Mouse (Mus musculus) spleen, postnatal 14 days (tissue): ENCODE data around the gene Mfn1.
A peak's percentile ranks its signal among the peaks of the same experiment; 100 is the strongest.

Source experiments
- DNase-seq, 2 experiments: peaks; one replicate each; pipeline ENCODE4 v3.0.0; 2021 to 2022; ENCODE audit warnings: low spot score in 2 of 2

Mfn1 gene

GRCm38 (mm10) chr3:32611606-32612170, 82.4 kb downstream of the Mfn1 start:
- no peak for DNase-seq

DNA sequence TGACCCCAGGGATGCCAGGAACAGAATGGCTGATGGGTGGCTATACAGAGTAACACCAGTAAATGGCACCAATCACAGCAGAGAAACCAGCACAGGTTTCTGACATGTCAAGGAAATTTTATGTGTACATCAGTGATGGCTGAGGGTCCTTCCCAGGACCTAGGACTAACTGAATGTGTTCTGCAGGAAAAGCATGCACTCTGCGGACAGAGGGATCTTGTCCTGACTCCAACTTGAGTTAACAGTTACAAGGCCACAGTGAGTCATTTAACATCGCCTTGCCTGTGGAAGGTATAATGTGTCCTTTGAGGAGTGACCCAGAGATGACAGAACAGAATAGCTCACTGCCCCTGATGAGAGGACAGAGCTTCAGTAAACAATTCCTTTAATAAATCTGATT, 85.5 kb downstream of the Mfn1 start:
- no peak for DNase-seq

DNA sequence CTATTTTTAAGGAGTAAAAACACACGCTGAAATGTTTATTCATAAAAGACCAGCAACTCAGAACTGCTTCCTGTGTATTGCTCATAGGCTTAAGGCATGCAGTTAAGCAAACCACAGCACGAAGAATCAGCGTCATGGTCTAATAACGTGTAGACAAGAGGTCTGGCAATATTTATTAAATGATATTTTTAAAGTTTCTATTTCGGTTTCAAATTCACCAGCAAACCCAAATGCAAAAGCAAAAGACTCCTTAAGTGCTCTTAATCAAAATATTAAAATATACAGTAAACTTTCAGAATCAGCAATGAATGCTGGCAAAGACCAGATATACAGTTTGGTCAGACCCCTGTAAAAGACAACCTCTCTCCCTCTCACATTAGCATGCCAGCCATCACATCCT, 86.1 kb downstream of the Mfn1 start:
- no peak for DNase-seq

DNA sequence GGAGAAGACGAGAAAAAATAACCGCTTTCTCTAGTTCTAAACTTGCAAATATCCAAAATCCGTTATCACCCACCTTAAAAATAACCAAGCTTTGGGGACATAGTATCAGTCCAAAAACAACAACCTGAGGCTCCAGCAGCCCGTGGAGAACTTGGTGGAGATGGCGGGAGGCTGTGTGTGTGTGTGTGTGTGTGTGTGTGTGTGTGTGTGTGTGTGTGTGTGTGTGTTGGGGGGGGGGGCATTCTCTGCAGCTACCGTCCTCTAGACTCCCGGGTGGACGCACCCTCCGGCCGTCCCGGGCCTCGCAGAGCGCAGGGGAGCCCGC, 86.7 kb downstream of the Mfn1 start:
- no peak for DNase-seq

DNA sequence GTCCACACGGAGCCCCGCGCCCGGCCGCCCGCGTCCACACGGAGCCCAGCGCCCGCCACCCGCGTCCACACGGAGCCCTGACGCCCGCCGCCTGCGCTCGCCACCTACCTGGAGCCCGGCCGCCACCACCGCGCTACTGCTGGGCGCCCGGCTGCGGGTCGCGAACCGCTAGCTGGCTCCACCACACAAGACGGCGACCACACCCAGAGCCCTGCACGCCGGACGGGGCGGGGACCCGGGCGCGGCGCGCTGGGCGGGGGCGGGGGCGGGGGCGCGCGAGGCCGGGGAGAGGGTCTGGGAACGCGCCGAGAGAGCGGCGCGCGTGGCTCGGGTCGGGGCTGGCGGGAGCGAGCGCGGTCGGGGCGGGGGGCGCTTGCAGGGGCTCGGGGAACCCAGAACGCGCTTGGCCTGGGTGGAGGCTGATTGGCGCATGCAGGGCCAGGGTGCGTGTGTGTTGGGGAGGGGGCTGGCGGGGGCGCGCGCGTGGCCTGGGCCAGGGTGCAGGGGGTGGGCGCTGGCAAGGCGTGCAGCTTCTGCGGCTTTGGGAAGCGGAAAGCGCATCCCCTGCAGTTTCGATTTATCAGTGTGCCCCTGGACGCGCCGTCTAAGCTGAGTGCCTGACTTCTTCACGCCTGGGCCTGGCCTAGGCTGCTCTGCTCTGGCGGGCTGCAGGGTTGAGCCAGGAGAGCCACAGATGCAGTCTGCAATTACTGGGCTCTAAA, 87.2 kb downstream of the Mfn1 start, which contains the start of gene Gnb4:
Gene Gnb4, minus strand, starts transcription at position 255 of the 722 bp plus-strand sequence.
- DNase-seq: peak; percentile 15 to 31

DNA sequence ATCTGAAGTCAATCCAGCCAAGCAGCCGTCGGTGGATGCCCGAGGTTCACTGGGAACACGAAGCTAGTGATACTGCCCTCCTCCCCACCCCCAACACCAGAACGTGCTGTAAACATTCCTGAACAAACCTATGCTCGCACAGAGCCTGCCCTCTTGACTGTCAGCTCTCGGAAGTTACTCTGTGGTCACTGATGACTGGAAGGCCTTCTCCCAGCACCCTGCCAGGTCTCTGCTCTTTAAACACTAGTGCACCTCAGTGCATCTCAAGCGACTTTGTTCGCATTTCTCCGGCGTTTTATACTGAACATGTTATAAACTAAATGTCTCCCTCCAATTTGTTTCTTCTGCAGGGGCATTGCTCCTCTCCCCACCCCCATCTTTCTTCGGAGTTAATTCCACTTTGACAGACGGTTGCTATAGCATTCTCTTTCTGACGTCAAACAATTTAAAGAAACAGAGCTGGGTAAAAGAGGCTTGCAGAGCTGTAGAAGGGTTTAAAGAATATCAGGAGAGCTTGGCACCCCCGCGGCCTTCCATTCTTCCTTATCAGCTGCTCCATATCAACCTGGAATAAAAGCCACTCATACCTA, 87.9 kb downstream of the Mfn1 start:
- DNase-seq: no peak

- no peak for DNase-seq
Observed at GRCm38 (mm10) chr3:32621658-32622057, 92.4 kb downstream of the Mfn1 start.

- no peak for DNase-seq
Observed at GRCm38 (mm10) chr3:32622106-32622505, 92.8 kb downstream of the Mfn1 start.

- no peak for DNase-seq
Observed at GRCm38 (mm10) chr3:32628141-32628540, 98.9 kb downstream of the Mfn1 start.
